In the genomic region with DNA sequence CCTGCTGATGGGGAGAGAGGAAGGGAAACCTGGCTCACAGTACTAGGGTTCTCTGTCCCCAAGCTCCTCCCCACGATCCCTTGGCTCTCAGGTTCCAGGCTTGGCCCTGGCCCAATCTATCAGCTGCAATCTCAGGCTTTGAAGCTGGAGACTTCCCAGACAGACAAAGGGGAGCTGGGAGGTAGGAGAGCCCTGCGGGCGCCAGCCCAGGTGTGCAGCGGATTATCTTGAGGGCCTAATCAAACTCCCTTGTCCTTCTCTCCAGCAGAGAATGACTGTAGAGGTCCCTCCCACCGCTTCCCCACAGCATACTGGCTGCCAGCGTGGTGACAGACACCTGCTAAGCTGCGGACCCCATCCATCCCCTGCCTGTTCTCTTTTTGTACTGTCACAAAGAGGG, we compare ENCODE assay signal across 23 mouse cellular contexts.
A peak's percentile ranks its signal among the peaks of the same experiment; 100 is the strongest.
DNase-seq lines count a peak whose midpoint lies in the region; ATAC-seq and TF ChIP-seq lines count a peak whose summit lies in the region.
"Had no signal": no experiment of that assay in that cellular context is flagged by ENCODE, and none has a peak within 500 bp of the region (broad histone marks: within the 10 kb centered on the region; RNA-seq: fewer than 3 reads in every experiment).

No protein-coding gene starts in this region.

- H3K9ac ChIP-seq in liver, adult 2 months (ENCODE audit: low read depth, low read length): no peak overlapping the region
- no peak overlapping the region for H3K9ac ChIP-seq in liver, embryonic 11.5 days (ENCODE audit: low read depth, low read length)
- no peak overlapping the region for H3K9ac ChIP-seq in embryonic facial prominence, embryonic 11.5 days (replicated peaks; ENCODE audit: low read length)
- no peak overlapping the region for H3K9ac ChIP-seq in forebrain, embryonic 14.5 days (ENCODE audit: low read length)
- H3K9ac ChIP-seq: hindbrain, embryonic 12.5 days; liver, postnatal 0 days had no signal

- 24% methylated on average over 7 of the region's 7 CpGs for WGBS in liver, adult 2 months
- 14% methylated on average over 7 of the region's 7 CpGs for WGBS in liver, embryonic 11.5 days
- WGBS in embryonic facial prominence, embryonic 11.5 days: 13% methylated on average over 7 of the region's 7 CpGs
- 5% methylated on average over 7 of the region's 7 CpGs for WGBS in forebrain, embryonic 14.5 days
- 42% methylated on average over 7 of the region's 7 CpGs for WGBS in thymus, adult 2 months

- no peak for TF ChIP-seq POLR2A in liver, adult 2 months (IDR thresholded peaks at IDR 0.05; ENCODE audit: extremely low read depth, insufficient read depth, low read length)
- TF ChIP-seq POLR2A in thymus, adult 2 months (IDR thresholded peaks at IDR 0.05; ENCODE audit: control insufficient read depth, extremely low read depth, insufficient read depth, low read length, poor library complexity): no peak

- H3K4me1 ChIP-seq in liver, adult 2 months (ENCODE audit: control insufficient read depth, insufficient read depth, low read length): no peaks in the 10 kb centered on the region
- H3K4me1 ChIP-seq in liver, embryonic 11.5 days (replicated peaks; ENCODE audit: control insufficient read depth, insufficient read depth, low read length): no peaks in the 10 kb centered on the region
- H3K4me1 ChIP-seq in embryonic facial prominence, embryonic 11.5 days (ENCODE audit: control insufficient read depth, insufficient read depth, low read length): no peaks in the 10 kb centered on the region; the same call in 1 of the 2 replicates
- peaks cover 3% of the 10 kb centered on the region; the same call in 1 of the 2 replicates for H3K4me1 ChIP-seq in forebrain, embryonic 14.5 days (ENCODE audit: control insufficient read depth, insufficient read depth, low read length)
- H3K4me1 ChIP-seq in thymus, adult 2 months (replicated peaks; ENCODE audit: control insufficient read depth, insufficient read depth, low read length): no peaks in the 10 kb centered on the region

- no peak overlapping the region for H3K4me2 ChIP-seq in liver, embryonic 11.5 days
- H3K4me2 ChIP-seq in embryonic facial prominence, embryonic 11.5 days (ENCODE audit: low read depth, low read length): no peak overlapping the region
- no peak overlapping the region for H3K4me2 ChIP-seq in forebrain, embryonic 14.5 days (ENCODE audit: low read length)
- H3K4me2 ChIP-seq: heart, embryonic 11.5 days; hindbrain, embryonic 12.5 days had no signal

- no peak for ATAC-seq in liver, embryonic 11.5 days (replicated peaks; ENCODE audit: low FRiP score)
- peak; percentile 69 for ATAC-seq in embryonic facial prominence, embryonic 11.5 days (replicated peaks; ENCODE audit: insufficient number of reproducible peaks, low FRiP score, low TSS enrichment, low read depth)
- ATAC-seq in forebrain, embryonic 14.5 days: peak; percentile 60
- ATAC-seq: inflammation-experienced regulatory T-cells, adult 6 months; liver, postnatal 0 days; lung, postnatal 0 days had no signal

- H3K27ac ChIP-seq in liver, adult 2 months (replicated peaks; ENCODE audit: insufficient read depth, low read depth, low read length): no peak overlapping the region
- no peak overlapping the region for H3K27ac ChIP-seq in liver, embryonic 11.5 days (ENCODE audit: low read depth, low read length)
- no peak overlapping the region for H3K27ac ChIP-seq in embryonic facial prominence, embryonic 11.5 days (replicated peaks; ENCODE audit: low read depth, low read length)
- no peak overlapping the region for H3K27ac ChIP-seq in forebrain, embryonic 14.5 days (ENCODE audit: low read depth, low read length)
- H3K27ac ChIP-seq in thymus, adult 2 months (ENCODE audit: control insufficient read depth, insufficient read depth, low read length): no peak overlapping the region
- H3K27ac ChIP-seq: hindbrain, embryonic 12.5 days; kidney, postnatal 0 days; left cerebral cortex, adult 2 months; limb, embryonic 10.5 days; midbrain, embryonic 10.5 days had no signal

- H3K36me3 ChIP-seq in liver, adult 2 months (ENCODE audit: control insufficient read depth, insufficient read depth, low read length): no peaks in the 10 kb centered on the region
- H3K36me3 ChIP-seq in liver, embryonic 11.5 days (ENCODE audit: control insufficient read depth, insufficient read depth, low read length): no peaks in the 10 kb centered on the region
- H3K36me3 ChIP-seq in embryonic facial prominence, embryonic 11.5 days (replicated peaks; ENCODE audit: control insufficient read depth, insufficient read depth, low read depth, low read length): no peaks in the 10 kb centered on the region
- H3K36me3 ChIP-seq in forebrain, embryonic 14.5 days (ENCODE audit: control insufficient read depth, insufficient read depth, low read length): no peaks in the 10 kb centered on the region
- H3K36me3 ChIP-seq in thymus, adult 2 months (ENCODE audit: control insufficient read depth, insufficient read depth, low read length): no peaks in the 10 kb centered on the region
- H3K36me3 ChIP-seq: hindbrain, embryonic 12.5 days; limb, embryonic 10.5 days; midbrain, embryonic 10.5 days had no signal

- H3K79me2 ChIP-seq in liver, adult 2 months (ENCODE audit: control insufficient read depth, insufficient read depth, low read length): no peaks in the 10 kb centered on the region

- peak; percentile 8 for DNase-seq in adrenal gland, adult 2 months
- DNase-seq in adrenal gland, postnatal 4 days (ENCODE audit: low spot score in 2 of 2): no peak
- peak; percentile 6 for DNase-seq in liver, adult 2 months (ENCODE audit: extremely low read depth, low read depth, low spot score)
- no peak for DNase-seq in liver, embryonic 11.5 days (ENCODE audit: low spot score)
- DNase-seq in embryonic facial prominence, embryonic 11.5 days (ENCODE audit: low spot score): peak; percentile 17
- peak; percentile 45 for DNase-seq in forebrain, embryonic 14.5 days (ENCODE audit: low spot score)
- no peak for DNase-seq in thymus, adult 2 months
- DNase-seq in lung, postnatal 36 days: no peak
- DNase-seq: cerebellum, adult 2 months; cerebellum, postnatal 36 days; heart, postnatal 14 days; kidney, adult 2 months; liver; liver, postnatal 0 days; thymus, postnatal 14 days had no signal

- H3K4me3 ChIP-seq in liver, adult 2 months (ENCODE audit: insufficient read depth, low read depth, low read length): no peak overlapping the region
- H3K4me3 ChIP-seq in liver, embryonic 11.5 days (ENCODE audit: low read depth, low read length): no peak overlapping the region
- H3K4me3 ChIP-seq in embryonic facial prominence, embryonic 11.5 days (ENCODE audit: low read depth, low read length): no peak overlapping the region
- no peak overlapping the region for H3K4me3 ChIP-seq in forebrain, embryonic 14.5 days (ENCODE audit: low read depth, low read length)
- no peak overlapping the region for H3K4me3 ChIP-seq in thymus, adult 2 months (ENCODE audit: control insufficient read depth, insufficient read depth, low read length)
- H3K4me3 ChIP-seq: hindbrain, embryonic 12.5 days; left cerebral cortex, adult 2 months; limb, embryonic 10.5 days; midbrain, embryonic 10.5 days had no signal

- no peak for TF ChIP-seq CTCF in liver, adult 2 months (IDR thresholded peaks at IDR 0.05; ENCODE audit: low read depth, low read length)
- TF ChIP-seq CTCF in thymus, adult 2 months (IDR thresholded peaks at IDR 0.05; ENCODE audit: borderline replicate concordance, control insufficient read depth, extremely low read depth, insufficient read depth, low read length, poor library complexity): no peak

- H3K27me3 ChIP-seq in liver, adult 2 months (ENCODE audit: control insufficient read depth, insufficient read depth, low read length): no peaks in the 10 kb centered on the region
- 0 out of 2 replicates have a peak, but pooled peaks cover under 1% of the 10 kb centered on the region for H3K27me3 ChIP-seq in liver, embryonic 11.5 days (replicated peaks; ENCODE audit: control insufficient read depth, insufficient read depth, low read length)
- no peaks in the 10 kb centered on the region for H3K27me3 ChIP-seq in embryonic facial prominence, embryonic 11.5 days (ENCODE audit: control insufficient read depth, insufficient read depth, low read length)
- no peaks in the 10 kb centered on the region for H3K27me3 ChIP-seq in forebrain, embryonic 14.5 days (replicated peaks; ENCODE audit: control insufficient read depth, insufficient read depth, low read length)
- no peaks in the 10 kb centered on the region for H3K27me3 ChIP-seq in thymus, adult 2 months (ENCODE audit: control insufficient read depth, insufficient read depth, low read length)

- no peaks in the 10 kb centered on the region for H3K9me3 ChIP-seq in liver, embryonic 11.5 days (ENCODE audit: control insufficient read depth, low read length)
- H3K9me3 ChIP-seq in embryonic facial prominence, embryonic 11.5 days (replicated peaks; ENCODE audit: control insufficient read depth, low read length): no peaks in the 10 kb centered on the region
- H3K9me3 ChIP-seq in forebrain, embryonic 14.5 days (replicated peaks; ENCODE audit: control insufficient read depth, low read length): no peaks in the 10 kb centered on the region
- H3K9me3 ChIP-seq: hindbrain, embryonic 12.5 days; limb, embryonic 10.5 days; midbrain, embryonic 10.5 days had no signal

Comparison
In these comparisons a context has a peak if more than half of its experiments do, and no peak if none do; other contexts are left out.
1. DNase-seq: peak in adrenal gland, adult 2 months (single experiment), liver, adult 2 months (single experiment), embryonic facial prominence, embryonic 11.5 days (single experiment) and forebrain, embryonic 14.5 days (single experiment); none in adrenal gland, postnatal 4 days (0 of 2), liver, embryonic 11.5 days (single experiment), thymus, adult 2 months (single experiment) and lung, postnatal 36 days (single experiment).